Mouse (Mus musculus): ENCODE measurements around the gene Treml1. TPM values are rescaled to one million over a fixed set of nuclear protein-coding genes. Genes with fewer than 3 reads are reported as not detected.
A peak's percentile ranks its signal among the peaks of the same experiment; 100 is the strongest.

Gene Treml1
- polyA plus RNA-seq, 1 experiment from 2014 or later: 0.23 TPM

DNA sequence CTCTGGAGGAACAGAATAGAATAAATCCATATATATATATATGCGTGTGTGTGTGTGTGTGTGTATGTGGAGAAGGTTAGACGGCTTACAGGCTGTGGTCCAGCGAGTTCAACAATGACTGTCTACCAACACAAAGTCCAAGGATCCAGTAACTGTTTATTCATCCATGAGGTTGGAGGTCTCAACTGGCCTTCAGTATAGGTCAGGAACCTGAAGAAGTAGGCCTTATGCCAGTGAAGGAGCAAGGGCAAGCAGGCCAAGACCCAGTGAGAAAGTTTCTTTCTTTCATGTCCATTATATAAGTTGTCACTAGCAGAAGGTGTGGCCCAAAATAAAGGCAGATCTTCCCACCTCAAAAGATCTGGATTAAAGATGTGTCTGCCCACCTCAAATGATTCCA, 43.0 kb downstream of the Treml1 start:
- Histone ChIP-seq H3K4me2 (replicated peaks; ENCODE audit: low read depth) (no peak overlapping the region), H3K36me3 (ENCODE audit: control insufficient read depth, insufficient read depth) (peaks cover 24% of the 10 kb centered on the region), H3K27me3 (replicated peaks; ENCODE audit: control insufficient read depth, insufficient read depth, low read length) (no peaks in the 10 kb centered on the region), H3K9me3 (ENCODE audit: control insufficient read depth) (no peaks in the 10 kb centered on the region), H3K9ac (ENCODE audit: low read depth, low read length) (no peak overlapping the region), H3K4me1 (replicated peaks; ENCODE audit: control insufficient read depth, insufficient read depth, low read length) (0 out of 2 replicates have a peak, but pooled peaks cover 7% of the 10 kb centered on the region), H3K27ac (ENCODE audit: low read depth, low read length) (no peak overlapping the region), H3K4me3 (ENCODE audit: low read depth, low read length) (no peak overlapping the region)
- ATAC-seq: no peak
- WGBS: 82% methylated on average over 3 of the region's 3 CpGs
- no peak for TF ChIP-seq CTCF (IDR thresholded peaks at IDR 0.05; ENCODE audit: low read depth)

GRCm38 (mm10) chr17:48403848-48404247, 44.1 kb downstream of the Treml1 start:
- no peak overlapping the region for H3K27ac ChIP-seq (ENCODE audit: low read depth, low read length)
- no peaks in the 10 kb centered on the region for H3K27me3 ChIP-seq (replicated peaks; ENCODE audit: control insufficient read depth, insufficient read depth, low read length)
- H3K4me3 ChIP-seq (ENCODE audit: low read depth, low read length): no peak overlapping the region
- no peaks in the 10 kb centered on the region for H3K9me3 ChIP-seq (ENCODE audit: control insufficient read depth)
- WGBS: 66% methylated on average over 2 of the region's 2 CpGs
- peaks cover 12% of the 10 kb centered on the region; the same call in 1 of the 2 replicates for H3K4me1 ChIP-seq (replicated peaks; ENCODE audit: control insufficient read depth, insufficient read depth, low read length)
- H3K36me3 ChIP-seq (ENCODE audit: control insufficient read depth, insufficient read depth): peaks cover 14% of the 10 kb centered on the region
- no peak overlapping the region for H3K4me2 ChIP-seq (replicated peaks; ENCODE audit: low read depth)
- no peak for TF ChIP-seq CTCF (IDR thresholded peaks at IDR 0.05; ENCODE audit: low read depth)
- H3K9ac ChIP-seq (ENCODE audit: low read depth, low read length): no peak overlapping the region
- ATAC-seq: no peak

- no peak for TF ChIP-seq CTCF (IDR thresholded peaks at IDR 0.05; ENCODE audit: low read depth)
- H3K4me1 ChIP-seq (replicated peaks; ENCODE audit: control insufficient read depth, insufficient read depth, low read length): peaks cover 12% of the 10 kb centered on the region; the same call in 1 of the 2 replicates
- H3K9me3 ChIP-seq (ENCODE audit: control insufficient read depth): no peaks in the 10 kb centered on the region
- WGBS: 79% methylated on average over 1 of the region's 1 CpGs
- no peaks in the 10 kb centered on the region for H3K27me3 ChIP-seq (replicated peaks; ENCODE audit: control insufficient read depth, insufficient read depth, low read length)
- no peak overlapping the region for H3K4me2 ChIP-seq (replicated peaks; ENCODE audit: low read depth)
- no peak for ATAC-seq
- no peak overlapping the region for H3K9ac ChIP-seq (ENCODE audit: low read depth, low read length)
- H3K4me3 ChIP-seq (ENCODE audit: low read depth, low read length): no peak overlapping the region
- H3K36me3 ChIP-seq (ENCODE audit: control insufficient read depth, insufficient read depth): peaks cover 7% of the 10 kb centered on the region; the same call in 1 of the 2 replicates
- no peak overlapping the region for H3K27ac ChIP-seq (ENCODE audit: low read depth, low read length)
Measured at GRCm38 (mm10) chr17:48404706-48405105, 45.0 kb downstream of the Treml1 start.

- 67% methylated on average over 4 of the region's 4 CpGs for WGBS
- TF ChIP-seq CTCF (IDR thresholded peaks at IDR 0.05; ENCODE audit: low read depth): no peak
- no peak overlapping the region for H3K4me2 ChIP-seq (replicated peaks; ENCODE audit: low read depth)
- H3K4me1 ChIP-seq (replicated peaks; ENCODE audit: control insufficient read depth, insufficient read depth, low read length): peaks cover 15% of the 10 kb centered on the region; the same call in 1 of the 2 replicates
- no peak overlapping the region for H3K9ac ChIP-seq (ENCODE audit: low read depth, low read length)
- no peak overlapping the region for H3K27ac ChIP-seq (ENCODE audit: low read depth, low read length)
- no peaks in the 10 kb centered on the region for H3K9me3 ChIP-seq (ENCODE audit: control insufficient read depth)
- no peak for ATAC-seq
- H3K36me3 ChIP-seq (ENCODE audit: control insufficient read depth, insufficient read depth): 0 out of 2 replicates have a peak, but pooled peaks cover 5% of the 10 kb centered on the region
- no peaks in the 10 kb centered on the region for H3K27me3 ChIP-seq (replicated peaks; ENCODE audit: control insufficient read depth, insufficient read depth, low read length)
- no peak overlapping the region for H3K4me3 ChIP-seq (ENCODE audit: low read depth, low read length)
Measured at GRCm38 (mm10) chr17:48407154-48407553, 47.4 kb downstream of the Treml1 start.

DNA sequence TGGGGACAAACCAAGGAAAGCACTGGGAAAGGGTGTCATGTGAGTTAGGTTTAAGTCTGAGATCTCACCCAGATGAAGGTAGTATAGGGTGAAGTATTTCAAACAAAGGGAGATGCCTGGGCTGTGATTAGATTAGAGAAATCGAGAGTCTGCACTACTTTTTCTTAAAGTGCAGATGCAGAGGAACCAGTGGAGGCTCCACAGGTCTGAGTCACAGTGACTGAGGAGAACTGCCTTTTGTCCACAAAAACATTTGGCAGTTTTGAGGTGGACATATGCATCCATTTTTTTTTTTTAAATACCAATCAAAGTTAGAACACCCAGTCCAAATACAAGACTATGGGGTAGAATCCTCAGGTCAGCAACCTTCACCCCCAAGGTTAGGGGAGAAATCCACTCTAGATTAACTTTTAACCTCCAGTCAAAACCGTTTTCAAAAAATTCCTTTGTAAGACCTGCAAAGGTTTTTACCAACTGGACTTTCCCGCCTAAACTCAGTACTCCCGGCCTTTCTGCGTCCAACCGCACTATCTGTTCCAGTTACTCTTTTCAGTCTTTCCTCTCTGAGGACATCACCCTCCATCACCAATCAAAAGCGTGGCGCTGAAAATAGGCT, 48.3 kb downstream of the Treml1 start:
- H3K4me1 ChIP-seq (replicated peaks; ENCODE audit: control insufficient read depth, insufficient read depth, low read length): peaks cover 15% of the 10 kb centered on the region; the same call in 1 of the 2 replicates
- TF ChIP-seq CTCF (IDR thresholded peaks at IDR 0.05; ENCODE audit: low read depth): no peak
- 4% methylated on average over 8 of the region's 8 CpGs for WGBS

GRCm38 (mm10) chr17:48408526-48409291, 49.0 kb downstream of the Treml1 start:
- Histone ChIP-seq H3K27ac (ENCODE audit: low read depth, low read length) (peak overlapping the region; percentile 100), H3K27me3 (replicated peaks; ENCODE audit: control insufficient read depth, insufficient read depth, low read length) (no peaks in the 10 kb centered on the region), H3K9me3 (ENCODE audit: control insufficient read depth) (no peaks in the 10 kb centered on the region), H3K36me3 (ENCODE audit: control insufficient read depth, insufficient read depth) (peaks cover 15% of the 10 kb centered on the region), H3K9ac (ENCODE audit: low read depth, low read length) (peak overlapping the region; percentile 92), H3K4me3 (ENCODE audit: low read depth, low read length) (peak overlapping the region; percentile 87), H3K4me2 (replicated peaks; ENCODE audit: low read depth) (peak overlapping the region; percentile 86), H3K4me1 (replicated peaks; ENCODE audit: control insufficient read depth, insufficient read depth, low read length) (peaks cover 15% of the 10 kb centered on the region; the same call in 1 of the 2 replicates)
- under 1% methylated on average over 36 of the region's 47 CpGs for WGBS
- ATAC-seq: peak; percentile 32
- no peak for TF ChIP-seq CTCF (IDR thresholded peaks at IDR 0.05; ENCODE audit: low read depth)

More for the DNA sequence above, 48.3 kb downstream of the Treml1 start:
- Histone ChIP-seq H3K27me3 (replicated peaks; ENCODE audit: control insufficient read depth, insufficient read depth, low read length) (no peaks in the 10 kb centered on the region), H3K36me3 (ENCODE audit: control insufficient read depth, insufficient read depth) (peaks cover 11% of the 10 kb centered on the region), H3K9ac (ENCODE audit: low read depth, low read length) (peak overlapping the region; percentile 92), H3K4me3 (ENCODE audit: low read depth, low read length) (peak overlapping the region; percentile 87), H3K9me3 (ENCODE audit: control insufficient read depth) (no peaks in the 10 kb centered on the region), H3K27ac (ENCODE audit: low read depth, low read length) (peak overlapping the region; percentile 100), H3K4me2 (replicated peaks; ENCODE audit: low read depth) (peak overlapping the region; percentile 86)
- ATAC-seq: no peak

All from intestine, postnatal 0 days (tissue).